Mouse (Mus musculus): Measurements from ENCODE around the gene Tmem104. TPM values are rescaled to one million over a fixed set of nuclear protein-coding genes. Genes with fewer than 3 reads are reported as not detected.

Tmem104 gene
- polyA plus RNA-seq, 1 experiment: 6.6 TPM

DNA sequence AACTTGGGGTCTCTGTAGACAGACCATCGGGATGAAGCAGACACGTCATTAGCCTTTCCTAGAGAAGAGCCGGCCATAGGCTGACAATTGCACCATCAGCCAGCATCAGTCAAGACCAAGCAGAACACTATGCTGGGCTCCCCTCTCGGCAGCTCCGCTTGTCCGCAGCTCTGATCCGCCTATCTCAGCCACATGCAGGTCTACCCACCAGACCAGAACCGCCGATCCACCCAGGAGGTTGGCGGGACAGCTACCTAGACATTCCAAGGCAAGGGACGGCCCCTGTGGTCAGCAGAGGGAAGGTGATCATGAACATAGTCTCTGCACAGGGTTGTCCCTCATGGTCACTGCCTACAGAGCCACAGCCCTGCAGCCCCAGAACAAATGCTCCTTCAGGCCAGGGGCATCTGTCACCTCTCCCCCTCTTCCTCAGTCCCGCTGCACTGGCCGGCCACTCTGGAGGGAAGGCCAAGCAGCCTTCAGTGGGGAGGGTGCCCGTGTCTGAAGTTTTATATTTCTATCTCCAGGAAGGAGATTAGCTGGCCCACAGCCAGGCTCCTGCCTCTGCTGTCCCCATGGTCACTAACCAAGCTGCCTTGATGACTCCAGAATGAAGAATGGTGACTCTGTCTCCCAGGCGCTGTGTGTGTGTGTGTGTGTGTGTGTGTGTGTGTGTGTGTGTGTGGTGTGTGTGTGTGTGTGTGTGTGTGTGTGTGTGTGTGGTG is 47.2 kb downstream of the Tmem104 start:
- H3ac ChIP-seq (ENCODE audit: control insufficient read depth, insufficient read length, low read depth): no peak overlapping the region
- H3K36me3 ChIP-seq (ENCODE audit: control insufficient read depth, insufficient read depth): no peaks in the 10 kb centered on the region
- no peak overlapping the region for H3K4me3 ChIP-seq (ENCODE audit: insufficient read depth, poor library complexity, severe bottlenecking)
- H3K79me3 ChIP-seq (ENCODE audit: low read depth): no peaks in the 10 kb centered on the region
- no peaks in the 10 kb centered on the region for H3K27me3 ChIP-seq (ENCODE audit: control insufficient read depth, insufficient read depth, insufficient read length)
- TF ChIP-seq MYOG (IDR thresholded peaks at IDR 0.05; ENCODE audit: control insufficient read depth, extremely low read depth, insufficient read length) (no peak), FOSL1 (IDR thresholded peaks at IDR 0.05; ENCODE audit: insufficient read depth, low read length, poor library complexity, severe bottlenecking) (no peak), MYOD1 (IDR thresholded peaks at IDR 0.05; ENCODE audit: control insufficient read depth, insufficient read length, low read depth) (no peak), CEBPB (IDR thresholded peaks at IDR 0.05; ENCODE audit: low read depth) (no peak), MAX (IDR thresholded peaks at IDR 0.05) (no peak), CTCF (IDR thresholded peaks at IDR 0.05; ENCODE audit: control insufficient read depth, insufficient read depth, insufficient read length) (no peak), USF1 (IDR thresholded peaks at IDR 0.05; ENCODE audit: low read depth) (no peak)
- no peaks in the 10 kb centered on the region for H3K79me2 ChIP-seq (ENCODE audit: control insufficient read depth, insufficient read depth)

DNA sequence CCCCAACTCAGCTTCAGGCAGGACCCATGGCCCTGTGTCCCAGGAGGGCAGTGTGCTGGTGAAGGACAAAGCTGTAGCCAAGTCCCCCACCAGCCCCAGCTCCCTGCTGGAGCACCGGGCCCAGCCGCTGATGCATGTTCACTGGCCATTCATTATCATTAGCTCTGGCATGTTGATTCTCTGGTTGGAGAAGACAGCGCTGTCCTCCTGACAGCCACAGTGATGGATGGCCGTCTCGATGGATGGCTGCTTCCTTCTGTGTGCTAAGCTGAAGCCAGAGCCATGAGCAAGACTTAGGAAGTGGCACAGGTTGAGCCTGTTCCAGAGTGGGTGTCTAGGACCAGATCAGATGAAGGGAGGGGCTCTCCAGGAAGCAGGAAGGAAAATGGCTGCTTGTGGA is 49.3 kb downstream of the Tmem104 start:
- Histone ChIP-seq H3K27me3 (ENCODE audit: control insufficient read depth, insufficient read depth, insufficient read length) (no peaks in the 10 kb centered on the region), H3ac (ENCODE audit: control insufficient read depth, insufficient read length, low read depth) (no peak overlapping the region), H3K79me3 (ENCODE audit: low read depth) (no peaks in the 10 kb centered on the region), H3K79me2 (ENCODE audit: control insufficient read depth, insufficient read depth) (no peaks in the 10 kb centered on the region), H3K36me3 (ENCODE audit: control insufficient read depth, insufficient read depth) (no peaks in the 10 kb centered on the region), H3K4me3 (ENCODE audit: insufficient read depth, poor library complexity, severe bottlenecking) (no peak overlapping the region)
- TF ChIP-seq CTCF (IDR thresholded peaks at IDR 0.05; ENCODE audit: control insufficient read depth, insufficient read depth, insufficient read length) (no peak), CEBPB (IDR thresholded peaks at IDR 0.05; ENCODE audit: low read depth) (no peak)

DNA sequence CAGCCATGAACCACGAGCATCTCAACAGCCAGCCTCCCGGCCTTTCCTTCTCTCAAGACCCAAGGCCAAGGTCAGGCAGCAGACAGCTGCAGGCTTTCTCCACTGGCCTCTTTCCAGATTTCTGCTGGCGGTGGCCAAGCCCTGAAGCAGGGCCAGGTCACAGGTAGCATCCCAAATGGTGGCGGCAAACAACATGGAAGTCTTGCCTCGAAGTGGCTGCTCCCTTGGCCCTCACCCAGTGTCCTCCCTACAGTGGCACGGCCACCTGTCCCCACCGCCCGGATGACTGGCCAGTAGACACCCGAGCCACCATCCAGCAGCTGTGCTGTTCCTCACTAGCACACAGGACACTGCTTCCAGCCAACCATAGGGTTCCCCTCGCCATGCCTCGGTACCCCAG is 54.1 kb downstream of the Tmem104 start:
- TF ChIP-seq MAX (IDR thresholded peaks at IDR 0.05): no peak
- no peak for TF ChIP-seq CEBPB (IDR thresholded peaks at IDR 0.05; ENCODE audit: low read depth)
- no peak for TF ChIP-seq FOSL1 (IDR thresholded peaks at IDR 0.05; ENCODE audit: insufficient read depth, low read length, poor library complexity, severe bottlenecking)
- no peak for TF ChIP-seq MYOG (IDR thresholded peaks at IDR 0.05; ENCODE audit: control insufficient read depth, extremely low read depth, insufficient read length)
- no peak for TF ChIP-seq USF1 (IDR thresholded peaks at IDR 0.05; ENCODE audit: low read depth)
- no peak for TF ChIP-seq CTCF (IDR thresholded peaks at IDR 0.05; ENCODE audit: control insufficient read depth, insufficient read depth, insufficient read length)
- no peak for TF ChIP-seq MYOD1 (IDR thresholded peaks at IDR 0.05; ENCODE audit: control insufficient read depth, insufficient read length, low read depth)
- Histone ChIP-seq H3K27me3 (ENCODE audit: control insufficient read depth, insufficient read depth, insufficient read length) (no peaks in the 10 kb centered on the region), H3ac (ENCODE audit: control insufficient read depth, insufficient read length, low read depth) (no peak overlapping the region), H3K36me3 (ENCODE audit: control insufficient read depth, insufficient read depth) (no peaks in the 10 kb centered on the region), H3K4me3 (ENCODE audit: insufficient read depth, poor library complexity, severe bottlenecking) (no peak overlapping the region), H3K79me3 (ENCODE audit: low read depth) (no peaks in the 10 kb centered on the region), H3K79me2 (ENCODE audit: control insufficient read depth, insufficient read depth) (no peaks in the 10 kb centered on the region)

DNA sequence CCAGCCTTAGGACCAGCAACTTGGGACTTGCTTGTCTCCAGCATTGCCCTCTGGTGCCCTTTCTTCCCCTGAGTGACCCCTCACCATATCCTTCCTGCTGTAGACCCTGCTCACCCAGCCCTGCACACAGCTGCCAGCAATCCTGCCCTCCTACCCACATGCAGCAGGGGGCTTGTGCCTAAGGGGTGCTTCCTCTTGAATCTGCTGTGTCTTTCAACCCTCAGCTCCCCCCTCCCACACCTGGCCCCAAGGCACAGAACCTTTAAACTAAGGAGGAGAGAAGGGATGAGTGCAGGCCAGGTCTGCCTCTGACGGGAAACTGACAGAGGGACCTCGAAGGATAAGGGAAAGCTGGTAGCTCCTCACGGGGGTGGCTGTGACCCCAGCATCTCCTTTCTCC is 55.5 kb downstream of the Tmem104 start:
- H3K36me3 ChIP-seq (ENCODE audit: control insufficient read depth, insufficient read depth): no peaks in the 10 kb centered on the region
- H3K79me3 ChIP-seq (ENCODE audit: low read depth): no peaks in the 10 kb centered on the region
- TF ChIP-seq MAX (IDR thresholded peaks at IDR 0.05): no peak
- TF ChIP-seq FOSL1 (IDR thresholded peaks at IDR 0.05; ENCODE audit: insufficient read depth, low read length, poor library complexity, severe bottlenecking): no peak
- TF ChIP-seq CEBPB (IDR thresholded peaks at IDR 0.05; ENCODE audit: low read depth): no peak
- TF ChIP-seq MYOG (IDR thresholded peaks at IDR 0.05; ENCODE audit: control insufficient read depth, extremely low read depth, insufficient read length): no peak
- TF ChIP-seq USF1 (IDR thresholded peaks at IDR 0.05; ENCODE audit: low read depth): no peak
- H3ac ChIP-seq (ENCODE audit: control insufficient read depth, insufficient read length, low read depth): no peak overlapping the region
- no peaks in the 10 kb centered on the region for H3K79me2 ChIP-seq (ENCODE audit: control insufficient read depth, insufficient read depth)
- H3K27me3 ChIP-seq (ENCODE audit: control insufficient read depth, insufficient read depth, insufficient read length): no peaks in the 10 kb centered on the region
- H3K4me3 ChIP-seq (ENCODE audit: insufficient read depth, poor library complexity, severe bottlenecking): no peak overlapping the region

DNA sequence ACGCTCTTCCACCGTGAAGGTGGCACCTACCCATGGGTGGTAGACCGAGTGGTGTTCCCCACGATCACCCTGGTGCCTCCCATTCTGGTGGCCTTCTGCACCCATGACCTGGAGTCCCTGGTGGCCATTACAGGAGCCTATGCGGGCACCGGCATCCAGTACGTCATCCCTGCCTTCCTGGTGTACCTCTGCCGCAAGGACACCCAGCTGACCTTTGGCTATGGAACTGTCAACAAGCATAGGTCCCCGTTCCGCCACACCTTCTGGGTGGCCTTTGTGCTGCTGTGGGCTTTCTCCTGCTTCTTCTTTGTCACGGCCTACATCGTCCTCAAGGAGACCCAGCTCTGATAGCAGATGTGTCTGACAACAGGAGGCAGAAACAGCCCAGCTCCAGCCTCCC is 56.5 kb downstream of the Tmem104 start:
- no peak overlapping the region for H3ac ChIP-seq (ENCODE audit: control insufficient read depth, insufficient read length, low read depth)
- no peaks in the 10 kb centered on the region for H3K79me3 ChIP-seq (ENCODE audit: low read depth)
- no peak for TF ChIP-seq FOSL1 (IDR thresholded peaks at IDR 0.05; ENCODE audit: insufficient read depth, low read length, poor library complexity, severe bottlenecking)
- TF ChIP-seq CTCF (IDR thresholded peaks at IDR 0.05; ENCODE audit: control insufficient read depth, insufficient read depth, insufficient read length): no peak
- TF ChIP-seq MYOD1 (IDR thresholded peaks at IDR 0.05; ENCODE audit: control insufficient read depth, insufficient read length, low read depth): no peak
- TF ChIP-seq USF1 (IDR thresholded peaks at IDR 0.05; ENCODE audit: low read depth): no peak
- no peak for TF ChIP-seq CEBPB (IDR thresholded peaks at IDR 0.05; ENCODE audit: low read depth)
- TF ChIP-seq MYOG (IDR thresholded peaks at IDR 0.05; ENCODE audit: control insufficient read depth, extremely low read depth, insufficient read length): no peak
- no peak for TF ChIP-seq MAX (IDR thresholded peaks at IDR 0.05)
- H3K36me3 ChIP-seq (ENCODE audit: control insufficient read depth, insufficient read depth): no peaks in the 10 kb centered on the region
- peaks cover 9% of the 10 kb centered on the region for H3K27me3 ChIP-seq (ENCODE audit: control insufficient read depth, insufficient read depth, insufficient read length)
- H3K4me3 ChIP-seq (ENCODE audit: insufficient read depth, poor library complexity, severe bottlenecking): no peak overlapping the region
- no peaks in the 10 kb centered on the region for H3K79me2 ChIP-seq (ENCODE audit: control insufficient read depth, insufficient read depth)

DNA sequence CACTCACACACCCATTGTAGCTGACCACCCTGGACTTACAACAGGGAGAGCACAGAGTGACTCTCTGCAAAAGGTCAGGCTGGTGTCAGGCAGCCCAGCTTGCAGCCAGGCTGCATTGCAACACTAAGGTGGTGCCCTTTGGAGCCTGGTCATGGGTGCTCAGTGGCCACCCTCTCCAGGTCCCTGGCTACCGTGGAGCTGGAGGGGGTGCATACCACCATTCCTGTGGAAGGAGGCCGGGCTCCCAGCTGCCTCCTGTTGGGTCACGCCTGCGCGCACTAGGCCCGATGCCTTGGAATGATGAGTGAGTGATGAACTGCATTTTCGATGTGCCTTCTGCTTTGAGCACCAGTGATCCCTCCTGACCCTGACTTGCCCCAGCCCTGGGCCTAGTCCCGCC is 57.6 kb downstream of the Tmem104 start:
- TF ChIP-seq MAX (IDR thresholded peaks at IDR 0.05): no peak
- no peak for TF ChIP-seq MYOD1 (IDR thresholded peaks at IDR 0.05; ENCODE audit: control insufficient read depth, insufficient read length, low read depth)
- no peak for TF ChIP-seq MYOG (IDR thresholded peaks at IDR 0.05; ENCODE audit: control insufficient read depth, extremely low read depth, insufficient read length)
- no peak for TF ChIP-seq FOSL1 (IDR thresholded peaks at IDR 0.05; ENCODE audit: insufficient read depth, low read length, poor library complexity, severe bottlenecking)
- TF ChIP-seq CTCF (IDR thresholded peaks at IDR 0.05; ENCODE audit: control insufficient read depth, insufficient read depth, insufficient read length): no peak
- no peak for TF ChIP-seq CEBPB (IDR thresholded peaks at IDR 0.05; ENCODE audit: low read depth)
- no peak for TF ChIP-seq USF1 (IDR thresholded peaks at IDR 0.05; ENCODE audit: low read depth)
- peaks cover 20% of the 10 kb centered on the region for H3K27me3 ChIP-seq (ENCODE audit: control insufficient read depth, insufficient read depth, insufficient read length)
- H3ac ChIP-seq (ENCODE audit: control insufficient read depth, insufficient read length, low read depth): no peak overlapping the region
- H3K79me3 ChIP-seq (ENCODE audit: low read depth): no peaks in the 10 kb centered on the region
- H3K36me3 ChIP-seq (ENCODE audit: control insufficient read depth, insufficient read depth): no peaks in the 10 kb centered on the region
- H3K4me3 ChIP-seq (ENCODE audit: insufficient read depth, poor library complexity, severe bottlenecking): no peak overlapping the region
- H3K79me2 ChIP-seq (ENCODE audit: control insufficient read depth, insufficient read depth): no peaks in the 10 kb centered on the region

Data from C2C12 (cell line).